Mouse (Mus musculus) liver, embryonic 12.5 days (tissue): Measurements from ENCODE around the gene Slc4a8. TPM values are rescaled to one million over a fixed set of nuclear protein-coding genes. Genes with fewer than 3 reads are reported as not detected.
"Not testable (repeated sequence)": the region's sequence is repeated elsewhere in the genome, so short reads cannot be mapped to it uniquely, and the experiment has no call there.

Experiments
- ATAC-seq: fragments of 200-750 bp; cut with Nextera tagmentation; 2 replicates; pipeline ENCODE4 v1.8.0; 2017; ENCODE audit warnings: moderate number of reproducible peaks, mild to moderate bottlenecking, moderate library complexity
- H3K27ac ChIP-seq: fragments of 300-500 bp; sonication (generic); 2 replicates; pipeline ENCODE4 v1.5.1; 2016; ENCODE audit warnings: mild to moderate bottlenecking
- H3K27me3 ChIP-seq: fragments of 300-500 bp; sonication (generic); replicated peaks from 2 replicates; pipeline ENCODE4 v1.6.1; 2016; ENCODE audit warnings: mild to moderate bottlenecking, moderate library complexity
- H3K36me3 ChIP-seq: fragments of 300-500 bp; sonication (generic); 2 replicates; pipeline ENCODE4 v1.6.1; 2016; ENCODE audit warnings: mild to moderate bottlenecking, moderate library complexity
- H3K4me1 ChIP-seq: fragments of 300-500 bp; sonication (generic); 2 replicates; pipeline ENCODE4 v1.6.1; 2016
- H3K4me2 ChIP-seq: fragments of 300-500 bp; sonication (generic); 2 replicates; pipeline ENCODE4 v1.6.1; 2016; ENCODE audit warnings: mild to moderate bottlenecking, moderate library complexity
- H3K4me3 ChIP-seq: fragments of 300-500 bp; sonication (generic); 2 replicates; pipeline ENCODE4 v1.5.1; 2016; ENCODE audit warnings: mild to moderate bottlenecking, moderate library complexity
- H3K9ac ChIP-seq: fragments of 300-500 bp; sonication (generic); 2 replicates; pipeline ENCODE4 v1.6.1; 2016; ENCODE audit warnings: mild to moderate bottlenecking, moderate library complexity
- H3K9me3 ChIP-seq: fragments of 300-500 bp; sonication (generic); replicated peaks from 2 replicates; pipeline ENCODE4 v1.6.1; 2016; ENCODE audit warnings: mild to moderate bottlenecking, moderate library complexity
- WGBS: fragments of 180-500 bp; shearing (Covaris S2); methylation state at CpG from one replicate; pipeline ENCODE4 v1.1.7; 2016; ENCODE audit not compliant: insufficient replicate concordance; 5-methylcytosine and 5-hydroxymethylcytosine counted together
- polyA plus RNA-seq: library from polyadenylated mRNA; unstranded; fragments of >200 nt; fragmentation: Nextera tagmentation; extraction: Ambion mirVana; gene quantifications from 2 replicates; pipeline ENCODE4 v1.2.1, GENCODE M21; 2016

Slc4a8 gene
- polyA plus RNA-seq, 1 experiment from 2014 or later = 0.70 TPM

- ATAC-seq = no peak
- Histone ChIP-seq H3K4me2 (no peak overlapping the region), H3K9ac (no peak overlapping the region), H3K4me1 (no peaks in the 10 kb centered on the region), H3K4me3 (no peak overlapping the region), H3K27ac (no peak overlapping the region), H3K36me3 (no peaks in the 10 kb centered on the region), H3K9me3 (no peaks in the 10 kb centered on the region), H3K27me3 (peaks cover 35% of the 10 kb centered on the region)
- WGBS = 71% methylated on average over 3 of the region's 3 CpGs
Measured at GRCm38 (mm10) chr15:100818860-100819259, 57.3 kb downstream of the Slc4a8 start.

GRCm38 (mm10) chr15:100821824-100822223 lies 60.3 kb downstream of the Slc4a8 start:
- Histone ChIP-seq H3K27me3 (peaks cover 49% of the 10 kb centered on the region), H3K9ac (no peak overlapping the region), H3K4me1 (no peaks in the 10 kb centered on the region), H3K4me2 (no peak overlapping the region), H3K27ac (no peak overlapping the region), H3K4me3 (no peak overlapping the region), H3K36me3 (no peaks in the 10 kb centered on the region), H3K9me3 (no peaks in the 10 kb centered on the region)
- WGBS = 48% methylated on average over 8 of the region's 8 CpGs
- no peak for ATAC-seq

GRCm38 (mm10) chr15:100822370-100822769 lies 60.8 kb downstream of the Slc4a8 start:
- H3K4me3 ChIP-seq, H3K36me3 ChIP-seq, ATAC-seq, H3K4me2 ChIP-seq, H3K9me3 ChIP-seq, H3K9ac ChIP-seq, H3K4me1 ChIP-seq, H3K27ac ChIP-seq: not testable (repeated sequence)
- 61% methylated on average over 4 of the region's 4 CpGs for WGBS
- peaks cover 45% of the 10 kb centered on the region for H3K27me3 ChIP-seq

- Histone ChIP-seq H3K27ac (no peak overlapping the region), H3K4me3 (no peak overlapping the region), H3K9me3 (no peaks in the 10 kb centered on the region), H3K27me3 (peaks cover 45% of the 10 kb centered on the region), H3K36me3 (no peaks in the 10 kb centered on the region), H3K4me1 (no peaks in the 10 kb centered on the region), H3K9ac (no peak overlapping the region), H3K4me2 (no peak overlapping the region)
- 23% methylated on average over 26 of the region's 26 CpGs for WGBS
- no peak for ATAC-seq
Measured at GRCm38 (mm10) chr15:100825249-100825856, 63.8 kb downstream of the Slc4a8 start.

GRCm38 (mm10) chr15:100826076-100826475 lies 64.5 kb downstream of the Slc4a8 start:
- Histone ChIP-seq H3K27me3 (peaks cover 43% of the 10 kb centered on the region), H3K27ac (no peak overlapping the region), H3K9ac (no peak overlapping the region), H3K36me3 (no peaks in the 10 kb centered on the region), H3K4me3 (no peak overlapping the region), H3K9me3 (no peaks in the 10 kb centered on the region), H3K4me1 (no peaks in the 10 kb centered on the region), H3K4me2 (no peak overlapping the region)
- no peak for ATAC-seq
- 70% methylated on average over 8 of the region's 8 CpGs for WGBS

- H3K27ac ChIP-seq = no peak overlapping the region
- no peak for ATAC-seq
Measured at GRCm38 (mm10) chr15:100829775-100830174, 68.2 kb downstream of the Slc4a8 start.

GRCm38 (mm10) chr15:100830682-100831081 lies 69.1 kb downstream of the Slc4a8 start:
- H3K9ac ChIP-seq = no peak overlapping the region
- 44% methylated on average over 6 of the region's 6 CpGs for WGBS
- H3K4me1 ChIP-seq = no peaks in the 10 kb centered on the region
- H3K27me3 ChIP-seq = peaks cover 33% of the 10 kb centered on the region
- no peak overlapping the region for H3K27ac ChIP-seq
- ATAC-seq = no peak
- H3K9me3 ChIP-seq = no peaks in the 10 kb centered on the region
- no peak overlapping the region for H3K4me2 ChIP-seq
- no peak overlapping the region for H3K4me3 ChIP-seq
- no peaks in the 10 kb centered on the region for H3K36me3 ChIP-seq

More at GRCm38 (mm10) chr15:100829775-100830174, 68.2 kb downstream of the Slc4a8 start:
- Histone ChIP-seq H3K4me1 (no peaks in the 10 kb centered on the region), H3K36me3 (no peaks in the 10 kb centered on the region), H3K4me3 (no peak overlapping the region), H3K4me2 (no peak overlapping the region), H3K27me3 (peaks cover 42% of the 10 kb centered on the region), H3K9me3 (no peaks in the 10 kb centered on the region), H3K9ac (no peak overlapping the region)
- WGBS = 66% methylated on average over 9 of the region's 9 CpGs

- no peak overlapping the region for H3K4me3 ChIP-seq
- no peaks in the 10 kb centered on the region for H3K9me3 ChIP-seq
- ATAC-seq = no peak
- H3K9ac ChIP-seq = no peak overlapping the region
- 72% methylated on average over 8 of the region's 8 CpGs for WGBS
- no peaks in the 10 kb centered on the region for H3K4me1 ChIP-seq
- H3K36me3 ChIP-seq = no peaks in the 10 kb centered on the region
- H3K27me3 ChIP-seq = peaks cover 28% of the 10 kb centered on the region
- no peak overlapping the region for H3K27ac ChIP-seq
- H3K4me2 ChIP-seq = no peak overlapping the region
Measured at GRCm38 (mm10) chr15:100832144-100832543, 70.6 kb downstream of the Slc4a8 start.

GRCm38 (mm10) chr15:100832784-100833183 lies 71.2 kb downstream of the Slc4a8 start:
- no peak overlapping the region for H3K4me2 ChIP-seq
- no peak overlapping the region for H3K4me3 ChIP-seq
- H3K36me3 ChIP-seq = no peaks in the 10 kb centered on the region
- peaks cover 28% of the 10 kb centered on the region for H3K27me3 ChIP-seq
- WGBS = 28% methylated on average over 7 of the region's 7 CpGs
- no peak overlapping the region for H3K27ac ChIP-seq
- H3K4me1 ChIP-seq = no peaks in the 10 kb centered on the region
- no peak overlapping the region for H3K9ac ChIP-seq
- no peaks in the 10 kb centered on the region for H3K9me3 ChIP-seq
- ATAC-seq = no peak

GRCm38 (mm10) chr15:100836729-100837128 lies 75.2 kb downstream of the Slc4a8 start:
- no peak for ATAC-seq
- Histone ChIP-seq H3K9me3 (no peaks in the 10 kb centered on the region), H3K9ac (no peak overlapping the region), H3K36me3 (no peaks in the 10 kb centered on the region), H3K4me1 (no peaks in the 10 kb centered on the region), H3K4me2 (no peak overlapping the region), H3K27me3 (peaks cover 26% of the 10 kb centered on the region), H3K27ac (no peak overlapping the region), H3K4me3 (no peak overlapping the region)
- WGBS = 65% methylated on average over 8 of the region's 8 CpGs

- no peak overlapping the region for H3K4me3 ChIP-seq
- H3K4me2 ChIP-seq = no peak overlapping the region
- no peaks in the 10 kb centered on the region for H3K36me3 ChIP-seq
- no peak for ATAC-seq
- H3K4me1 ChIP-seq = no peaks in the 10 kb centered on the region
- H3K27ac ChIP-seq = no peak overlapping the region
- H3K9me3 ChIP-seq = no peaks in the 10 kb centered on the region
- WGBS = 38% methylated on average over 12 of the region's 12 CpGs
- H3K27me3 ChIP-seq = peaks cover 7% of the 10 kb centered on the region; the same call in 1 of the 2 replicates
- H3K9ac ChIP-seq = no peak overlapping the region
Measured at GRCm38 (mm10) chr15:100838607-100839207, 77.2 kb downstream of the Slc4a8 start.

- no peaks in the 10 kb centered on the region for H3K27me3 ChIP-seq
- ATAC-seq = no peak
- no peak overlapping the region for H3K4me2 ChIP-seq
- peaks cover 11% of the 10 kb centered on the region for H3K4me1 ChIP-seq
- no peak overlapping the region for H3K4me3 ChIP-seq
- no peak overlapping the region for H3K27ac ChIP-seq
- no peaks in the 10 kb centered on the region for H3K9me3 ChIP-seq
- H3K9ac ChIP-seq = no peak overlapping the region
- WGBS = 64% methylated on average over 7 of the region's 7 CpGs
- H3K36me3 ChIP-seq = no peaks in the 10 kb centered on the region
Measured at GRCm38 (mm10) chr15:100844336-100844735, 82.8 kb downstream of the Slc4a8 start.
